ENCODE assay signal across 8 mouse cellular contexts in the genomic region with DNA sequence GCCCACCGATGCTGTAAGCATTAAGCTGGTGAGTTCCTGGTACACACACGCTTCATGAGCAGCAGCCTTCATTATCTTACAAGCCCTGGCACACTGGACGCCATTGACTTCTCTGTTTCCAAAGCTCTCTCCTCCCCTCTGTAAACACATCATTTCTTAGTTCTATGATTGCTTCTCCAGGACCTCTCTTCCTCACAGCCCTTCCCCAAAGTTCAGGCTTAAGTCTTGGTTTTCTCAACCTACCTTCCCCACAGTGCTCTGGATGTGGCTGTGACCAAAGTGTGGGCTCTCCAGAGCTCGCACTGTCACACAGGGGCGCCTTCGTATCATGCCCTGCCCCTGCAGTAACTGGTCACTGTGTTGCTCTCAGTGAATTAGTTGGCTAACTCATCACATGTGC. TPM values are rescaled to one million over a fixed set of nuclear protein-coding genes. Genes with fewer than 3 reads are reported as not detected.
DNase-seq lines count a peak whose midpoint lies in the region; ATAC-seq lines count a peak whose summit lies in the region.

A gene (minus strand): TSS at position 101 of the 400 bp plus-strand sequence.

- H3K4me3 ChIP-seq in forebrain, embryonic 15.5 days: no peak within 1 kb of the TSS
- H3K4me3 ChIP-seq in hindbrain, embryonic 10.5 days: no peak within 1 kb of the TSS
- H3K4me3 ChIP-seq in liver, embryonic 12.5 days: no peak within 1 kb of the TSS

- H3K27ac ChIP-seq in forebrain, embryonic 15.5 days (replicated peaks): no peak within 1 kb of the TSS
- H3K27ac ChIP-seq in hindbrain, embryonic 10.5 days: no peak within 1 kb of the TSS
- no peak within 1 kb of the TSS for H3K27ac ChIP-seq in liver, embryonic 12.5 days

- peaks cover 24% of the 10 kb centered on the region for H3K4me1 ChIP-seq in forebrain, embryonic 15.5 days
- peaks cover 55% of the 10 kb centered on the region for H3K4me1 ChIP-seq in hindbrain, embryonic 10.5 days (replicated peaks)
- H3K4me1 ChIP-seq in liver, embryonic 12.5 days: peaks cover 20% of the 10 kb centered on the region

- H3K9ac ChIP-seq in forebrain, embryonic 15.5 days (replicated peaks): no peak within 1 kb of the TSS
- no peak within 1 kb of the TSS for H3K9ac ChIP-seq in liver, embryonic 12.5 days

- no peak for ATAC-seq in forebrain, embryonic 15.5 days (replicated peaks)
- ATAC-seq in liver, embryonic 12.5 days: no peak
- ATAC-seq in erythroid progenitor cell, adult 5-6 weeks (replicated peaks; ENCODE audit: low FRiP score, poor library complexity, severe bottlenecking): no peak

- H3K9me3 ChIP-seq in forebrain, embryonic 15.5 days: no peaks in the 10 kb centered on the region
- H3K9me3 ChIP-seq in hindbrain, embryonic 10.5 days: no peaks in the 10 kb centered on the region
- H3K9me3 ChIP-seq in liver, embryonic 12.5 days (replicated peaks): no peaks in the 10 kb centered on the region

- H3K4me2 ChIP-seq in forebrain, embryonic 15.5 days (replicated peaks): no peak within 1 kb of the TSS
- H3K4me2 ChIP-seq in liver, embryonic 12.5 days: no peak within 1 kb of the TSS

- WGBS in forebrain, embryonic 15.5 days: 94% methylated on average over 6 of the region's 6 CpGs
- WGBS in hindbrain, embryonic 10.5 days: 95% methylated on average over 6 of the region's 6 CpGs
- WGBS in liver, embryonic 12.5 days (ENCODE audit: insufficient replicate concordance): 77% methylated on average over 6 of the region's 6 CpGs

- no peak for DNase-seq in thymus, postnatal 0 days (ENCODE audit: low spot score)
- DNase-seq in thymus, postnatal 25 days: no peak
- no peak for DNase-seq in hindbrain, embryonic 10.5 days (ENCODE audit: low spot score)
- DNase-seq in urinary bladder, postnatal 4 days (ENCODE audit: low spot score in 2 of 2): no peak
- no peak for DNase-seq in cerebellum, adult 8-10 months

- H3K36me3 ChIP-seq in forebrain, embryonic 15.5 days: no peaks in the 10 kb centered on the region
- no peaks in the 10 kb centered on the region for H3K36me3 ChIP-seq in hindbrain, embryonic 10.5 days
- no peaks in the 10 kb centered on the region for H3K36me3 ChIP-seq in liver, embryonic 12.5 days

- no peaks in the 10 kb centered on the region for H3K27me3 ChIP-seq in forebrain, embryonic 15.5 days
- H3K27me3 ChIP-seq in hindbrain, embryonic 10.5 days (ENCODE audit: insufficient read depth, poor library complexity, severe bottlenecking): 0 out of 2 replicates have a peak, but pooled peaks cover 3% of the 10 kb centered on the region
- peaks cover 10% of the 10 kb centered on the region; the same call in 1 of the 2 replicates for H3K27me3 ChIP-seq in liver, embryonic 12.5 days (replicated peaks)

RNA-seq across cellular contexts. Expression of the gene that starts here (rescaled TPM):
- 207 and 219 TPM in 2 replicates for polyA plus RNA-seq in thymus, postnatal 0 days (2015; fragmentation: Nextera tagmentation; extraction: Ambion mirVana)
- polyA plus RNA-seq in forebrain, embryonic 15.5 days (2015; fragmentation: Nextera tagmentation; extraction: Ambion mirVana): 511 and 552 TPM in 2 replicates
- 546 and 562 TPM in 2 replicates for polyA plus RNA-seq in hindbrain, embryonic 10.5 days (2016; fragmentation: Nextera tagmentation; extraction: Ambion mirVana)
- polyA plus RNA-seq in liver, embryonic 12.5 days (2016; fragmentation: Nextera tagmentation; extraction: Ambion mirVana): 70.5 and 70.6 TPM in 2 replicates
- 13.7 and 19.3 TPM in 2 replicates for total RNA-seq in erythroid progenitor cell, adult 5-6 weeks (2015; ENCODE audit: low replicate concordance)
- total RNA-seq in erythroid progenitor cell, adult 5-6 weeks (2017; ENCODE audit: low replicate concordance): 2.7 and 3.2 TPM in 2 replicates
